Comparison of ENCODE assay signal across 17 mouse cellular contexts in the genomic region with DNA sequence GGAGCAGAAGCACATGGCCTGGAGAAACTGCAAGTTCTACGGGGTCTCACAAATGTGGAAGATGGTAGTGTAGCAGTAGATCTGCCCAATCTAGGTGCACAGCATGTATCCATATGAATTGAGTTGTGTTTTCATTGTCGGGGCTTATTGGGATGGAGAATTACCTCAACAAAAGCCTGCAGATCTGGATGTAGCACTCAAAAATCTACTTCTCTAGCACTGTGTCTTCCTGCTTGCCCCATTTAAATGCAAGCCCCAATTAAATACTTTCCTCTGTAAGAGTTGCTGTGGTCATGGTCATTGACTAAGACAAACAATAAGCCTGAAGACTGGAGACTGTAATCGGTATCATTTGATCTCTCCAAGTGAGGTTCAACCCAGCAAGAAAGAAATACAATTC.
"Had no signal": no experiment of that assay in that cellular context is flagged by ENCODE, and none has a peak within 500 bp of the region (broad histone marks: within the 10 kb centered on the region; RNA-seq: fewer than 3 reads in every experiment).

No protein-coding gene starts in this region.

- H3K4me2 ChIP-seq: lung, embryonic 15.5 days; midbrain, embryonic 11.5 days; midbrain, embryonic 13.5 days; midbrain, embryonic 15.5 days; neural tube, embryonic 12.5 days had no signal

- H3K4me1 ChIP-seq: lung, embryonic 15.5 days; megakaryocyte, embryonic 14.5 days; midbrain, embryonic 13.5 days; midbrain, embryonic 15.5 days; neural tube, embryonic 12.5 days had no signal

- H3K27me3 ChIP-seq: lung, embryonic 15.5 days; megakaryocyte, embryonic 14.5 days; midbrain, embryonic 13.5 days; midbrain, embryonic 15.5 days; neural tube, embryonic 12.5 days had no signal

- DNase-seq: lung, adult 2 months; lung, postnatal 14 days; lung, postnatal 36 days; right cerebral cortex, postnatal 14 days; right cerebral cortex, postnatal 4 days; spleen, adult 18-20 months; thymus, adult 18-20 months; thymus, postnatal 14 days; thymus, postnatal 36 days had no signal

- H3K4me3 ChIP-seq: lung, embryonic 15.5 days; megakaryocyte, embryonic 14.5 days; midbrain, embryonic 13.5 days; midbrain, embryonic 15.5 days; neural tube, embryonic 12.5 days had no signal

- H3K9ac ChIP-seq: lung, embryonic 15.5 days; midbrain, embryonic 13.5 days; midbrain, embryonic 15.5 days; neural tube, embryonic 12.5 days had no signal

- H3K36me3 ChIP-seq: lung, embryonic 15.5 days; midbrain, embryonic 13.5 days; midbrain, embryonic 15.5 days; neural tube, embryonic 12.5 days had no signal

- ATAC-seq: lung, postnatal 0 days; midbrain, embryonic 13.5 days; midbrain, embryonic 15.5 days had no signal

- H3K9me3 ChIP-seq: lung, embryonic 15.5 days; megakaryocyte, embryonic 14.5 days; midbrain, embryonic 13.5 days; midbrain, embryonic 15.5 days; neural tube, embryonic 12.5 days had no signal

- H3K27ac ChIP-seq: lung, embryonic 15.5 days; macrophage; midbrain, embryonic 13.5 days; midbrain, embryonic 15.5 days; neural tube, embryonic 12.5 days had no signal
